Mouse (Mus musculus) midbrain, embryonic 12.5 days (tissue): ENCODE measurements around the gene Slc39a8. TPM values are rescaled to one million over a fixed set of nuclear protein-coding genes. Genes with fewer than 3 reads are reported as not detected.
A peak's percentile ranks its signal among the peaks of the same experiment; 100 is the strongest.

Experiments used
- ATAC-seq: fragments of 200-750 bp; cut with Nextera tagmentation; 2 replicates; pipeline ENCODE4 v1.8.0; 2017; ENCODE audit warnings: low read depth, moderate TSS enrichment, moderate library complexity; ENCODE audit not compliant: low FRiP score
- H3K27ac ChIP-seq: fragments of 300-500 bp; sonication (generic); replicated peaks from 2 replicates; pipeline ENCODE4 v1.5.1; 2016; ENCODE audit warnings: mild to moderate bottlenecking
- H3K27me3 ChIP-seq: fragments of 300-500 bp; sonication (generic); 2 replicates; pipeline ENCODE4 v1.6.1; 2016; ENCODE audit warnings: mild to moderate bottlenecking
- H3K36me3 ChIP-seq: fragments of 300-500 bp; sonication (generic); 2 replicates; pipeline ENCODE4 v1.6.1; 2016
- H3K4me1 ChIP-seq: fragments of 300-500 bp; sonication (generic); 2 replicates; pipeline ENCODE4 v1.6.1; 2016
- H3K4me2 ChIP-seq: fragments of 300-500 bp; sonication (generic); replicated peaks from 2 replicates; pipeline ENCODE4 v1.6.1; 2016; ENCODE audit warnings: mild to moderate bottlenecking, moderate library complexity
- H3K4me3 ChIP-seq: fragments of 300-500 bp; sonication (generic); 2 replicates; pipeline ENCODE4 v1.5.1; 2016; ENCODE audit warnings: mild to moderate bottlenecking
- H3K9ac ChIP-seq: fragments of 300-500 bp; sonication (generic); replicated peaks from 2 replicates; pipeline ENCODE4 v1.6.1; 2016; ENCODE audit warnings: mild to moderate bottlenecking, moderate library complexity
- H3K9me3 ChIP-seq: fragments of 300-500 bp; sonication (generic); 2 replicates; pipeline ENCODE4 v1.6.1; 2016; ENCODE audit warnings: mild to moderate bottlenecking
- WGBS: fragments of 180-500 bp; shearing (Covaris S2); methylation state at CpG from one replicate; pipeline ENCODE4 v1.1.7; 2016; 5-methylcytosine and 5-hydroxymethylcytosine counted together
- polyA plus RNA-seq: library from polyadenylated mRNA; unstranded; fragments of >200 nt; fragmentation: Nextera tagmentation; extraction: Ambion mirVana; gene quantifications from 2 replicates; pipeline ENCODE4 v1.2.1, GENCODE M21; 2016

The Slc39a8 gene
- polyA plus RNA-seq, 1 experiment from 2014 or later = 16.5 TPM

DNA sequence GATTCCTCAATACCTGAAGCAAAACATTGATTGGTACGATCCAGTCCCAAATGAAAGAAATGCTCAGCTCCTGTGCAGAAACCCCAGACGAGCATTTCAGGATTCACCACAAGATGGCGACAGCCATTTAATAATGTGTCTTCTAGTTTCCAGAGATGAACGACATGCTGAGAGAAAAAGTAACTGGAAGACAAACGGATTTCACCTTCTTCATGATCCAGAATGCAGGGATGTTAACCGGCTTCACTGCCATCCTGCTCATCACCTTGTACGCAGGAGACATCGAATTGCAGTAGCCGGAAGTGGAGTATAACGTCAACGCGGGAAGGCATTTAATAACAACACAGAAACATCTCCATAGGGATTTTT is 61.6 kb downstream of the Slc39a8 start:
- ATAC-seq = peak; percentile 50
- peaks cover 8% of the 10 kb centered on the region for H3K4me1 ChIP-seq
- no peak overlapping the region for H3K4me3 ChIP-seq
- H3K4me2 ChIP-seq = no peak overlapping the region
- no peaks in the 10 kb centered on the region for H3K9me3 ChIP-seq
- H3K9ac ChIP-seq = no peak overlapping the region
- H3K27ac ChIP-seq = no peak overlapping the region
- H3K27me3 ChIP-seq = no peaks in the 10 kb centered on the region
- H3K36me3 ChIP-seq = no peaks in the 10 kb centered on the region
- WGBS = 40% methylated on average over 12 of the region's 12 CpGs

DNA sequence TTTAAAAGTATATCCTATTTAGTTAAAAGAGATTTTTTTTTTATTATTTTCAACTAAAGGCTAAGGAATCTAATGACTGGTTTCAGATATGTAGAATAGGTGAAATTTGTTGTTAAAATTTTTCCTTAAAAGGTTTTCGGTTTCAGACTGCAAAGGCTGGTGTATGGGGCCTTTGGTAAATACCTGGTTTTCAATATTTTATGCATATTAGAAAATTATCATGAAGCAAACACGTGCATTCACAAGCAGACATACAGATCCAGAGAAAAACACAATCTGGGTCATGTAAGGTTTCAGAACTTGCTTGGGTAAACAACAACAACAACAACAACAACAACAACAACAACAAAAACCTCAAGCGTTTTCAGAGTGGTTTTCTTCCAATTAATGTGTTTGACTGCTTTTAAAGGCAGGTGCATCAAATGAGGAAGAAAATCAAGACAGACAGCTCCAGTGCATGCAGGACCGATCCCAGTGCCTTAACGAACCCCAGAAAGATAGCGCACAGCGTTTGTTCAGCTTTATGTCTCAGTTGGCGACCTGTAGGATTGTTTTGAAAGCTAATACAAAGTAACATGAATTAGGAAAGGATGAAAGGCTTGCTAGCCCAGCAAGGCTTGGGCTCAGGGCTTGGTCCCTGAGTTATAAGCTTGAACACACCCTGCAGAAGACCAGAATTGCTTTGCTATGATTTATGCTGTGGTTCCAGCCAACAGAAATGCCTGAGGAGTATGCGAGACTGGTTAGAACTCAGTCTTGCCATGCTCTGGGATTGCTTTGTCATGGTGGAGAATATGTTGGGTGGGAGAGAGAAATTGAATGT is 62.2 kb downstream of the Slc39a8 start:
- peak; percentile 55 for ATAC-seq
- Histone ChIP-seq H3K36me3 (no peaks in the 10 kb centered on the region), H3K4me1 (peaks cover 8% of the 10 kb centered on the region), H3K9ac (no peak overlapping the region), H3K4me3 (no peak overlapping the region), H3K27me3 (no peaks in the 10 kb centered on the region), H3K4me2 (no peak overlapping the region), H3K27ac (peak overlapping the region; percentile 54; the same call in 1 of the 2 replicates), H3K9me3 (no peaks in the 10 kb centered on the region)
- 64% methylated on average over 9 of the region's 9 CpGs for WGBS

- no peak overlapping the region; the same call in 1 of the 2 replicates for H3K27ac ChIP-seq
- ATAC-seq = peak; percentile 88
Observed at GRCm38 (mm10) chr3:135887856-135888155, 62.7 kb downstream of the Slc39a8 start.

GRCm38 (mm10) chr3:135889401-135889800 is 64.3 kb downstream of the Slc39a8 start:
- Histone ChIP-seq H3K9me3 (no peaks in the 10 kb centered on the region), H3K4me2 (no peak overlapping the region), H3K36me3 (no peaks in the 10 kb centered on the region), H3K27ac (no peak overlapping the region), H3K4me3 (no peak overlapping the region), H3K9ac (no peak overlapping the region), H3K4me1 (peaks cover 8% of the 10 kb centered on the region), H3K27me3 (no peaks in the 10 kb centered on the region)
- ATAC-seq = no peak

More at GRCm38 (mm10) chr3:135887856-135888155, 62.7 kb downstream of the Slc39a8 start:
- no peaks in the 10 kb centered on the region for H3K36me3 ChIP-seq
- H3K4me3 ChIP-seq = no peak overlapping the region
- no peaks in the 10 kb centered on the region for H3K9me3 ChIP-seq
- no peak overlapping the region for H3K9ac ChIP-seq
- H3K27me3 ChIP-seq = no peaks in the 10 kb centered on the region
- no peak overlapping the region for H3K4me2 ChIP-seq
- WGBS = 34% methylated on average over 5 of the region's 5 CpGs
- H3K4me1 ChIP-seq = peaks cover 8% of the 10 kb centered on the region

- H3K9me3 ChIP-seq = no peaks in the 10 kb centered on the region
- no peak overlapping the region for H3K4me2 ChIP-seq
- no peaks in the 10 kb centered on the region for H3K27me3 ChIP-seq
- H3K9ac ChIP-seq = no peak overlapping the region
- H3K4me3 ChIP-seq = no peak overlapping the region
- no peak overlapping the region for H3K27ac ChIP-seq
- H3K4me1 ChIP-seq = no peaks in the 10 kb centered on the region
- WGBS = 76% methylated on average over 1 of the region's 1 CpGs
- no peaks in the 10 kb centered on the region for H3K36me3 ChIP-seq
- ATAC-seq = no peak
Observed at GRCm38 (mm10) chr3:135903366-135903765, 78.3 kb downstream of the Slc39a8 start.

DNA sequence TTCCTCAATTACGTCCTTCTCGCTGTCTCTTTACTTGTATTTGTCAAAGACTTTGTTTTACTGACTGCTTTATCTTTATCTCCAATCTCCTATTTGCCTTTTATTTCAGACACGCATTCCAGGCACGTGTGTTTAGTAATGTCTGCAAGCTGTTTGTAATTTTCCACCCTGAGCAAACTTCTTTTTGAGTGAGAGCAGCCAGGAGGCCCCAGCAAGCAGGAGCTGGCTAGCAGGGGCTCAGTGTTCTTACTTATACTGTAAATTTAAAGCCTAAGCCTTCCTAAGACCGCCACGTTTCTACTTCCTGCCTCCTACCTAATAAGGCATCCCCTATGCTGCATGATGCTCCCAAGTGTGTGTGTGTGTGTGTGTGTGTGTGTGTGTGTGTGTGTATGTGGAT is 79.8 kb downstream of the Slc39a8 start:
- WGBS = 86% methylated on average over 6 of the region's 6 CpGs
- Histone ChIP-seq H3K9me3 (no peaks in the 10 kb centered on the region), H3K36me3 (no peaks in the 10 kb centered on the region), H3K27ac (no peak overlapping the region), H3K4me1 (no peaks in the 10 kb centered on the region), H3K9ac (no peak overlapping the region), H3K4me2 (no peak overlapping the region), H3K27me3 (no peaks in the 10 kb centered on the region), H3K4me3 (no peak overlapping the region)
- ATAC-seq = no peak

GRCm38 (mm10) chr3:135905729-135906128 is 80.7 kb downstream of the Slc39a8 start:
- Histone ChIP-seq H3K9me3 (no peaks in the 10 kb centered on the region), H3K27ac (no peak overlapping the region), H3K4me1 (no peaks in the 10 kb centered on the region), H3K4me2 (no peak overlapping the region), H3K4me3 (no peak overlapping the region), H3K27me3 (no peaks in the 10 kb centered on the region), H3K9ac (no peak overlapping the region), H3K36me3 (no peaks in the 10 kb centered on the region)
- no peak for ATAC-seq
- WGBS = 86% methylated on average over 1 of the region's 1 CpGs

GRCm38 (mm10) chr3:135907028-135907427 is 81.9 kb downstream of the Slc39a8 start:
- Histone ChIP-seq H3K4me2 (no peak overlapping the region), H3K4me3 (no peak overlapping the region), H3K27ac (no peak overlapping the region), H3K9me3 (no peaks in the 10 kb centered on the region), H3K9ac (no peak overlapping the region), H3K27me3 (no peaks in the 10 kb centered on the region), H3K36me3 (no peaks in the 10 kb centered on the region), H3K4me1 (no peaks in the 10 kb centered on the region)
- no peak for ATAC-seq
- WGBS = 71% methylated on average over 3 of the region's 3 CpGs

- H3K27me3 ChIP-seq = no peaks in the 10 kb centered on the region
- peaks cover 7% of the 10 kb centered on the region for H3K4me1 ChIP-seq
- H3K4me2 ChIP-seq = no peak overlapping the region
- H3K9me3 ChIP-seq = no peaks in the 10 kb centered on the region
- ATAC-seq = no peak
- H3K27ac ChIP-seq = no peak overlapping the region
- H3K9ac ChIP-seq = no peak overlapping the region
- H3K4me3 ChIP-seq = no peak overlapping the region
- H3K36me3 ChIP-seq = no peaks in the 10 kb centered on the region
- 96% methylated on average over 4 of the region's 4 CpGs for WGBS
Observed at GRCm38 (mm10) chr3:135915941-135916340, 90.9 kb downstream of the Slc39a8 start.

- no peaks in the 10 kb centered on the region for H3K27me3 ChIP-seq
- no peak overlapping the region for H3K4me2 ChIP-seq
- H3K9ac ChIP-seq = no peak overlapping the region
- 44% methylated on average over 5 of the region's 5 CpGs for WGBS
- H3K4me3 ChIP-seq = no peak overlapping the region
- H3K9me3 ChIP-seq = no peaks in the 10 kb centered on the region
- ATAC-seq = peak; percentile 65
- H3K4me1 ChIP-seq = peaks cover 7% of the 10 kb centered on the region
- no peak overlapping the region for H3K27ac ChIP-seq
- no peaks in the 10 kb centered on the region for H3K36me3 ChIP-seq
Observed at GRCm38 (mm10) chr3:135918566-135919180, 93.6 kb downstream of the Slc39a8 start.

GRCm38 (mm10) chr3:135919305-135919704 is 94.2 kb downstream of the Slc39a8 start:
- no peak overlapping the region for H3K4me2 ChIP-seq
- WGBS = 75% methylated on average over 4 of the region's 4 CpGs
- no peak overlapping the region for H3K4me3 ChIP-seq
- no peak overlapping the region for H3K27ac ChIP-seq
- no peaks in the 10 kb centered on the region for H3K9me3 ChIP-seq
- no peaks in the 10 kb centered on the region for H3K27me3 ChIP-seq
- H3K36me3 ChIP-seq = no peaks in the 10 kb centered on the region
- peaks cover 7% of the 10 kb centered on the region for H3K4me1 ChIP-seq
- no peak for ATAC-seq
- H3K9ac ChIP-seq = no peak overlapping the region

GRCm38 (mm10) chr3:135926729-135927128 is 101.7 kb downstream of the Slc39a8 start:
- H3K27ac ChIP-seq = no peak overlapping the region
- H3K9ac ChIP-seq = no peak overlapping the region
- H3K4me3 ChIP-seq = no peak overlapping the region
- H3K27me3 ChIP-seq = no peaks in the 10 kb centered on the region
- no peak for ATAC-seq
- 35% methylated on average over 1 of the region's 1 CpGs for WGBS
- H3K36me3 ChIP-seq = no peaks in the 10 kb centered on the region
- no peak overlapping the region for H3K4me2 ChIP-seq
- no peaks in the 10 kb centered on the region for H3K9me3 ChIP-seq
- no peaks in the 10 kb centered on the region for H3K4me1 ChIP-seq
